Comparison of ENCODE assay signal across 20 mouse cellular contexts in the genomic region with DNA sequence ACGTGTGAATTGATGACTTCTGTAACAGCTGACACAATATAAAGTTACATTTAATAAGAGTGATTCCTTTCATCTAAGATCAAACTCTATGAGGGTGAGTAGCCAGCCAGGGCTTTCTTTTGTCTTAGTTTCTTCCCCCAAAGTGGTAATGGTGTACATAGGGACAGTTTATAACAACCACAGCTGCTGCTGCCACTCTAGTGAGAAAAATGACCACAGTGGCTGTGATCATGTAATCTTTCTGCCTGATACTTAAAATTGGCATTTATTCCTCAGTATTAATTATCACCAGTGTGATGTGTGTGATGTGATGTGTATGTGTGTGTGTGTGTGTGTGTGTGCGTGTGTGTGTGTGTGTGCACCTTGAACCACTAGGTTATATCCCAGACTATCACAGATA. TPM values are rescaled to one million over a fixed set of nuclear protein-coding genes. Genes with fewer than 3 reads are reported as not detected.
DNase-seq lines count a peak whose midpoint lies in the region; ATAC-seq and TF ChIP-seq lines count a peak whose summit lies in the region.
"Had no signal": no experiment of that assay in that cellular context is flagged by ENCODE, and none has a peak within 500 bp of the region (broad histone marks: within the 10 kb centered on the region; RNA-seq: fewer than 3 reads in every experiment).

No protein-coding gene starts in this region.

- no peak for ATAC-seq in heart, embryonic 14.5 days (ENCODE audit: insufficient number of reproducible peaks, insufficient read depth, low FRiP score, low read depth)
- ATAC-seq in lung, embryonic 15.5 days (ENCODE audit: borderline replicate concordance, extremely low read depth, low FRiP score, low TSS enrichment), result no peak
- no peak for ATAC-seq in intestine, postnatal 0 days
- ATAC-seq in midbrain, embryonic 16.5 days, result no peak
- ATAC-seq: forebrain, embryonic 13.5 days; liver, embryonic 12.5 days had no signal

- H3K9me3 ChIP-seq in heart, embryonic 14.5 days (ENCODE audit: control insufficient read depth, low read length), result no peaks in the 10 kb centered on the region
- no peaks in the 10 kb centered on the region for H3K9me3 ChIP-seq in lung, embryonic 15.5 days
- no peaks in the 10 kb centered on the region for H3K9me3 ChIP-seq in intestine, postnatal 0 days (ENCODE audit: control insufficient read depth)
- no peaks in the 10 kb centered on the region for H3K9me3 ChIP-seq in midbrain, embryonic 16.5 days (replicated peaks; ENCODE audit: control insufficient read depth, low read length, poor library complexity, severe bottlenecking)
- H3K9me3 ChIP-seq: embryonic facial prominence, embryonic 13.5 days; forebrain, embryonic 13.5 days; hindbrain, embryonic 13.5 days; kidney, embryonic 15.5 days; limb, embryonic 13.5 days; liver, embryonic 12.5 days; midbrain, embryonic 10.5 days had no signal

- 79% methylated on average over 2 of the region's 2 CpGs for WGBS in heart, embryonic 14.5 days
- 65% methylated on average over 2 of the region's 2 CpGs for WGBS in lung, embryonic 15.5 days
- WGBS in intestine, postnatal 0 days, result 65% methylated on average over 2 of the region's 2 CpGs
- 89% methylated on average over 2 of the region's 2 CpGs for WGBS in midbrain, embryonic 16.5 days

- peak overlapping the region in 1 of 2 experiments; percentile 7; a peak in 1 of 4 replicates for H3K4me3 ChIP-seq in heart, embryonic 14.5 days (ENCODE audit: control insufficient read depth in 1 of 2, insufficient read depth in 1 of 2, low read depth in 1 of 2, low read length in 2 of 2)
- 0 out of 2 replicates have a peak overlapping the region, but pooled peaks have one; percentile 43 for H3K4me3 ChIP-seq in lung, embryonic 15.5 days
- no peak overlapping the region for H3K4me3 ChIP-seq in intestine, postnatal 0 days (ENCODE audit: low read depth, low read length)
- H3K4me3 ChIP-seq in midbrain, embryonic 16.5 days (ENCODE audit: low read depth, low read length), result no peak overlapping the region
- H3K4me3 ChIP-seq: embryonic facial prominence, embryonic 13.5 days; forebrain, embryonic 13.5 days; hindbrain, embryonic 13.5 days; kidney, embryonic 15.5 days; limb, embryonic 13.5 days; liver, embryonic 12.5 days; midbrain, embryonic 10.5 days had no signal

- no peak for DNase-seq in heart, adult 9 months (ENCODE audit: low spot score in 2 of 2)
- DNase-seq in lung, postnatal 4 days, result no peak
- DNase-seq in embryo, embryonic 11 days, result no peak
- DNase-seq: adrenal gland, adult 8-10 months; cerebellum, adult 2 months; cerebellum, postnatal 25 days; kidney, postnatal 4 days; lung, adult 18-20 months; thymus, postnatal 14 days had no signal

- no peak for TF ChIP-seq CTCF in intestine, postnatal 0 days (IDR thresholded peaks at IDR 0.05; ENCODE audit: low read depth)

- H3K27ac ChIP-seq in heart, embryonic 14.5 days (replicated peaks in 1 of 2; ENCODE audit: control insufficient read depth in 1 of 2, insufficient read depth in 1 of 2, low read depth in 2 of 2, low read length in 2 of 2), result no peak overlapping the region
- no peak overlapping the region for H3K27ac ChIP-seq in lung, embryonic 15.5 days
- no peak overlapping the region for H3K27ac ChIP-seq in intestine, postnatal 0 days (ENCODE audit: low read depth, low read length)
- H3K27ac ChIP-seq in midbrain, embryonic 16.5 days (ENCODE audit: low read length), result no peak overlapping the region
- H3K27ac ChIP-seq: embryonic facial prominence, embryonic 13.5 days; forebrain, embryonic 13.5 days; hindbrain, embryonic 13.5 days; kidney, embryonic 15.5 days; limb, embryonic 13.5 days; liver, embryonic 12.5 days; midbrain, embryonic 10.5 days had no signal

- no peaks in the 10 kb centered on the region for H3K27me3 ChIP-seq in heart, embryonic 14.5 days (ENCODE audit: control insufficient read depth, insufficient read depth, low read length)
- no peaks in the 10 kb centered on the region for H3K27me3 ChIP-seq in lung, embryonic 15.5 days
- no peaks in the 10 kb centered on the region for H3K27me3 ChIP-seq in intestine, postnatal 0 days (replicated peaks; ENCODE audit: control insufficient read depth, insufficient read depth, low read length)
- H3K27me3 ChIP-seq in midbrain, embryonic 16.5 days (ENCODE audit: control insufficient read depth, insufficient read depth, low read depth, low read length), result no peaks in the 10 kb centered on the region
- H3K27me3 ChIP-seq: embryonic facial prominence, embryonic 13.5 days; forebrain, embryonic 13.5 days; hindbrain, embryonic 13.5 days; kidney, embryonic 15.5 days; limb, embryonic 13.5 days; liver, embryonic 12.5 days had no signal

- peak overlapping the region; percentile 70; the same call in 1 of the 2 replicates for H3K4me2 ChIP-seq in heart, embryonic 14.5 days (ENCODE audit: low read length)
- H3K4me2 ChIP-seq in lung, embryonic 15.5 days, result peak overlapping the region; percentile 48
- peak overlapping the region; percentile 38 for H3K4me2 ChIP-seq in intestine, postnatal 0 days (replicated peaks; ENCODE audit: low read depth)
- no peak overlapping the region for H3K4me2 ChIP-seq in midbrain, embryonic 16.5 days (ENCODE audit: low read length)
- H3K4me2 ChIP-seq: embryonic facial prominence, embryonic 13.5 days; forebrain, embryonic 13.5 days; hindbrain, embryonic 13.5 days; limb, embryonic 13.5 days; liver, embryonic 12.5 days had no signal

- H3K9ac ChIP-seq in heart, embryonic 14.5 days (ENCODE audit: low read length), result no peak overlapping the region
- no peak overlapping the region for H3K9ac ChIP-seq in lung, embryonic 15.5 days
- H3K9ac ChIP-seq in intestine, postnatal 0 days (ENCODE audit: low read depth, low read length), result 0 out of 2 replicates have a peak overlapping the region, but pooled peaks have one; percentile 23
- no peak overlapping the region for H3K9ac ChIP-seq in midbrain, embryonic 16.5 days (ENCODE audit: low read depth, low read length)
- H3K9ac ChIP-seq: embryonic facial prominence, embryonic 13.5 days; forebrain, embryonic 13.5 days; hindbrain, embryonic 13.5 days; kidney, embryonic 15.5 days; limb, embryonic 13.5 days; liver, embryonic 12.5 days had no signal

- H3K36me3 ChIP-seq in heart, embryonic 14.5 days (ENCODE audit: control insufficient read depth, insufficient read depth, low read length), result peaks cover 41% of the 10 kb centered on the region
- no peaks in the 10 kb centered on the region for H3K36me3 ChIP-seq in lung, embryonic 15.5 days
- H3K36me3 ChIP-seq in intestine, postnatal 0 days (ENCODE audit: control insufficient read depth, insufficient read depth), result no peaks in the 10 kb centered on the region
- no peaks in the 10 kb centered on the region for H3K36me3 ChIP-seq in midbrain, embryonic 16.5 days (ENCODE audit: control insufficient read depth, insufficient read depth, low read length)
- H3K36me3 ChIP-seq: embryonic facial prominence, embryonic 13.5 days; hindbrain, embryonic 13.5 days; kidney, embryonic 15.5 days; limb, embryonic 13.5 days; liver, embryonic 12.5 days; midbrain, embryonic 10.5 days had no signal

- H3K4me1 ChIP-seq in heart, embryonic 14.5 days (ENCODE audit: control insufficient read depth in 2 of 2, insufficient read depth in 2 of 2, low read length in 2 of 2), result peaks cover 4 to 14% of the 10 kb centered on the region in 2 experiments; a peak in 3 of 4 replicates
- peaks cover 18% of the 10 kb centered on the region for H3K4me1 ChIP-seq in lung, embryonic 15.5 days
- no peaks in the 10 kb centered on the region for H3K4me1 ChIP-seq in intestine, postnatal 0 days (replicated peaks; ENCODE audit: control insufficient read depth, insufficient read depth, low read length)
- H3K4me1 ChIP-seq in midbrain, embryonic 16.5 days (ENCODE audit: control insufficient read depth, insufficient read depth, low read length), result no peaks in the 10 kb centered on the region
- H3K4me1 ChIP-seq: forebrain, embryonic 13.5 days; hindbrain, embryonic 13.5 days; midbrain, embryonic 10.5 days had no signal

RNA-seq across cellular contexts. Expression of gene Acta2, which starts 3.5 kb away (rescaled TPM):
- 1,199 and 1,305 TPM in 2 replicates for polyA plus RNA-seq in heart, embryonic 14.5 days (2014; fragmentation: Nextera tagmentation; extraction: Ambion mirVana)
- 801 and 904 TPM in 2 replicates for polyA plus RNA-seq in lung, embryonic 15.5 days (2015; fragmentation: Nextera tagmentation; extraction: Ambion mirVana)
- polyA plus RNA-seq in intestine, postnatal 0 days (2015; fragmentation: Nextera tagmentation; extraction: Ambion mirVana), result 1,651 and 1,727 TPM in 2 replicates
- 11.9 and 12.5 TPM in 2 replicates for polyA plus RNA-seq in midbrain, embryonic 16.5 days (2015; fragmentation: Nextera tagmentation; extraction: Ambion mirVana)

RNA-seq across cellular contexts. Expression of gene Fas, which starts 38.6 kb away (rescaled TPM):
- 3.5 and 4.4 TPM in 2 replicates for polyA plus RNA-seq in heart, embryonic 14.5 days (2014; fragmentation: Nextera tagmentation; extraction: Ambion mirVana)
- polyA plus RNA-seq in lung, embryonic 15.5 days (2015; fragmentation: Nextera tagmentation; extraction: Ambion mirVana), result 11.2 and 12.0 TPM in 2 replicates
- polyA plus RNA-seq in intestine, postnatal 0 days (2015; fragmentation: Nextera tagmentation; extraction: Ambion mirVana), result 14.2 and 15.6 TPM in 2 replicates
- polyA plus RNA-seq in midbrain, embryonic 16.5 days (2015; fragmentation: Nextera tagmentation; extraction: Ambion mirVana), result 0.60 and 1.5 TPM in 2 replicates

RNA-seq across cellular contexts. Expression of gene Stambpl1, which starts 59.9 kb away (rescaled TPM):
- 6.5 and 7.5 TPM in 2 replicates for polyA plus RNA-seq in heart, embryonic 14.5 days (2014; fragmentation: Nextera tagmentation; extraction: Ambion mirVana)
- 9.2 and 11.5 TPM in 2 replicates for polyA plus RNA-seq in lung, embryonic 15.5 days (2015; fragmentation: Nextera tagmentation; extraction: Ambion mirVana)
- polyA plus RNA-seq in intestine, postnatal 0 days (2015; fragmentation: Nextera tagmentation; extraction: Ambion mirVana), result 14.8 and 16.8 TPM in 2 replicates
- polyA plus RNA-seq in midbrain, embryonic 16.5 days (2015; fragmentation: Nextera tagmentation; extraction: Ambion mirVana), result 21.0 and 22.8 TPM in 2 replicates

Comparison
In these comparisons a context has a peak if more than half of its experiments do, and no peak if none do; other contexts are left out.
1. RNA of gene Acta2, which starts 3.5 kb away (polyA plus RNA-seq): 1,651 to 1,727 TPM in intestine, postnatal 0 days, 1,199 to 1,305 TPM in heart, embryonic 14.5 days and 801 to 904 TPM in lung, embryonic 15.5 days; 11.9 to 12.5 TPM in midbrain, embryonic 16.5 days; every median in the first group is over 10 times any median in the second.